Mouse (Mus musculus) intestine, postnatal 0 days (tissue): ENCODE measurements around the gene Fbxw4. TPM values are rescaled to one million over a fixed set of nuclear protein-coding genes. Genes with fewer than 3 reads are reported as not detected.
"Not testable (repeated sequence)": the region's sequence is repeated elsewhere in the genome, so short reads cannot be mapped to it uniquely, and the experiment has no call there.

Experiments
- ATAC-seq: fragments of 200-750 bp; cut with Nextera tagmentation; 2 replicates; pipeline ENCODE4 v1.8.0; 2017; ENCODE audit warnings: mild to moderate bottlenecking, moderate TSS enrichment, moderate library complexity
- H3K27ac ChIP-seq: fragments of 300-500 bp; sonication (generic); 2 replicates; pipeline ENCODE4 v1.5.1; 2014; ENCODE audit warnings: mild to moderate bottlenecking, low read depth, low read length, moderate library complexity
- H3K27me3 ChIP-seq: fragments of 300-500 bp; sonication (generic); replicated peaks from 2 replicates; pipeline ENCODE4 v1.6.1; 2014; ENCODE audit warnings: low read length, mixed read lengths; ENCODE audit not compliant: control insufficient read depth, insufficient read depth
- H3K36me3 ChIP-seq: fragments of 300-500 bp; sonication (generic); 2 replicates; pipeline ENCODE4 v1.6.1; 2014; ENCODE audit warnings: mild to moderate bottlenecking, moderate library complexity; ENCODE audit not compliant: control insufficient read depth, insufficient read depth
- H3K4me1 ChIP-seq: fragments of 300-500 bp; sonication (generic); replicated peaks from 2 replicates; pipeline ENCODE4 v1.6.1; 2014; ENCODE audit warnings: antibody characterized with exemption, low read length, mixed read lengths; ENCODE audit not compliant: control insufficient read depth, insufficient read depth
- H3K4me2 ChIP-seq: fragments of 300-500 bp; sonication (generic); replicated peaks from 2 replicates; pipeline ENCODE4 v1.6.1; 2014; ENCODE audit warnings: low read depth, mild to moderate bottlenecking, moderate library complexity
- H3K4me3 ChIP-seq: fragments of 300-500 bp; sonication (generic); 2 replicates; pipeline ENCODE4 v1.5.1; 2014; ENCODE audit warnings: low read depth, low read length
- H3K9ac ChIP-seq: fragments of 300-500 bp; sonication (generic); 2 replicates; pipeline ENCODE4 v1.6.1; 2014; ENCODE audit warnings: mild to moderate bottlenecking, low read depth, low read length
- H3K9me3 ChIP-seq: fragments of 300-500 bp; sonication (generic); 2 replicates; pipeline ENCODE4 v1.6.1; 2016; ENCODE audit warnings: mixed run types; ENCODE audit not compliant: control insufficient read depth
- CTCF ChIP-seq: sonication (generic); IDR thresholded peaks from 2 replicates; pipeline ENCODE4 v1.5.1; 2016; ENCODE audit warnings: low read depth, mild to moderate bottlenecking, control low read depth, antibody characterized with exemption, moderate library complexity
- WGBS: fragments of 180-500 bp; shearing (Covaris S2); extraction: QIAGEN DNeasy Blood & Tissue Kit; methylation state at CpG from one replicate; pipeline ENCODE4 v1.1.7; 2014; 5-methylcytosine and 5-hydroxymethylcytosine counted together
- polyA plus RNA-seq: library from polyadenylated mRNA; unstranded; fragments of >200 nt; fragmentation: Nextera tagmentation; extraction: Ambion mirVana; gene quantifications from 2 replicates; pipeline ENCODE4 v1.2.1, GENCODE M21; 2015

The Fbxw4 gene
- polyA plus RNA-seq, 1 experiment from 2014 or later = 2.6 TPM

DNA sequence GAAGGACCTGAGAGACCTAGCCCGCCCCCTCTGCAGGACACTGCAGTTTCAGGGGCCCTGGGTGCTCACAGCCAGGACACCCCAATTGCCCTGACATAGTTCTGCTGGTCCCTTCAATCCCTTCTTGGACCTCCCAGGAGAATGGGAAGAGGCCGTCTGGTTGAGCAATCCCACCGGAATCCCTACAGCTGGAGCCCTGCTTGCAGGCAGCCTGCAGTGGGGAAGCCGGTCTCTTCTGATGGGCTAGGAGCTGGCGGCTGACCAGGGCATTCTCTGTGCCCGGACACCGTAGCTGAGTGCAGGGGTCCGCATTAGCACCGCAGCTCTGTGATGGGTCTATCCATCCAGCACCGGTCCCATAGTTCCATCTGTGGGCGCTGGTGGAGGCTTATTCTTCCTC, 106.0 kb downstream of the Fbxw4 start:
- Histone ChIP-seq H3K27ac (no peak overlapping the region), H3K4me1 (no peaks in the 10 kb centered on the region), H3K9ac (no peak overlapping the region), H3K27me3 (no peaks in the 10 kb centered on the region), H3K4me2 (no peak overlapping the region), H3K36me3 (peaks cover 22% of the 10 kb centered on the region), H3K4me3 (no peak overlapping the region), H3K9me3 (no peaks in the 10 kb centered on the region)
- no peak for ATAC-seq
- WGBS = 89% methylated on average over 11 of the region's 11 CpGs
- no peak for TF ChIP-seq CTCF

DNA sequence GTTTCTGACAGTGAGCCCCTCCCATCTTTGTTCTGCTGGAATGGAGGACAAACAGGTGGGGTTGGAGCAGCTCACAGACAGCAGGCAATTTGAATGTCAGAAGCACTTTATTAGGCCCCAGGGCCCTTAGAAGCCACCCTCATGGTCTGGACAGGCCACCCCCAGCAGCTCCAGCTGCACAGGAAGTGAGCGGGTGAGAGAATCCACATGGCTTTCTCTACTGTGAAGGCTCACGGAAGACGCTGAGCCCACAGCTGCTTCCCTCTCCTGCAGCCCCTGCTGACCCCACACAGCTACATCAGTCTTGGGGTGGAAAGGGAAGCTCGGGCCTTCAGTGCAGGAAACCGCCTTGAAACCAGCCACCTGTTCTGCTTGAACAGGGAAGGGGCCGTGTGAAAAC, 107.9 kb downstream of the Fbxw4 start:
- H3K36me3 ChIP-seq = peaks cover 22% of the 10 kb centered on the region
- no peaks in the 10 kb centered on the region for H3K4me1 ChIP-seq
- H3K9me3 ChIP-seq = no peaks in the 10 kb centered on the region
- no peak overlapping the region for H3K4me2 ChIP-seq
- H3K4me3 ChIP-seq = no peak overlapping the region
- no peaks in the 10 kb centered on the region for H3K27me3 ChIP-seq
- 58% methylated on average over 6 of the region's 6 CpGs for WGBS
- no peak for TF ChIP-seq CTCF
- no peak overlapping the region for H3K9ac ChIP-seq
- ATAC-seq = no peak
- no peak overlapping the region for H3K27ac ChIP-seq

DNA sequence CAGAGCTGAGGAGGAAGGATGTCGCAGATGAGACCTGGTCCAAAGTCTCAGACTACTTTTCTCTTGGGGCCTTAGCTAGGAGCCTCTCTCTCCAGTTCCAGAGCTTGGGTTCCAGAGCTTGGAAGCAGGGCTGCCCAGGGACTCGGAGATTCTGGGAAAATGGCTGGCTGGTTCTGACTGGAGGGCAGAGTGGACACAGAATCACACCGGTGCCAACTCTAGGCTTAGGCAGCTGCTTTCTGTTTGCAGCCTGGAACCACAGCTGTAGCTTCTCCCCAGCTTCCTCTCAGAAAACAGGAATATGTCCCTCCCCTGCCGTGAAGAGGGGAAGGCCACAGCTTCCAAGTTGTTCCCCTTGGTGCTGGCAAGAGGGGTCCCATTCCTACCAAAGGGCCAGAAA, 110.2 kb downstream of the Fbxw4 start:
- ATAC-seq = no peak
- H3K36me3 ChIP-seq = peaks cover 19% of the 10 kb centered on the region
- no peak for TF ChIP-seq CTCF
- 76% methylated on average over 4 of the region's 4 CpGs for WGBS
- no peak overlapping the region for H3K4me2 ChIP-seq
- no peak overlapping the region for H3K4me3 ChIP-seq
- H3K4me1 ChIP-seq = no peaks in the 10 kb centered on the region
- no peak overlapping the region for H3K9ac ChIP-seq
- no peaks in the 10 kb centered on the region for H3K9me3 ChIP-seq
- H3K27me3 ChIP-seq = 0 out of 2 replicates have a peak, but pooled peaks cover 11% of the 10 kb centered on the region
- H3K27ac ChIP-seq = no peak overlapping the region

DNA sequence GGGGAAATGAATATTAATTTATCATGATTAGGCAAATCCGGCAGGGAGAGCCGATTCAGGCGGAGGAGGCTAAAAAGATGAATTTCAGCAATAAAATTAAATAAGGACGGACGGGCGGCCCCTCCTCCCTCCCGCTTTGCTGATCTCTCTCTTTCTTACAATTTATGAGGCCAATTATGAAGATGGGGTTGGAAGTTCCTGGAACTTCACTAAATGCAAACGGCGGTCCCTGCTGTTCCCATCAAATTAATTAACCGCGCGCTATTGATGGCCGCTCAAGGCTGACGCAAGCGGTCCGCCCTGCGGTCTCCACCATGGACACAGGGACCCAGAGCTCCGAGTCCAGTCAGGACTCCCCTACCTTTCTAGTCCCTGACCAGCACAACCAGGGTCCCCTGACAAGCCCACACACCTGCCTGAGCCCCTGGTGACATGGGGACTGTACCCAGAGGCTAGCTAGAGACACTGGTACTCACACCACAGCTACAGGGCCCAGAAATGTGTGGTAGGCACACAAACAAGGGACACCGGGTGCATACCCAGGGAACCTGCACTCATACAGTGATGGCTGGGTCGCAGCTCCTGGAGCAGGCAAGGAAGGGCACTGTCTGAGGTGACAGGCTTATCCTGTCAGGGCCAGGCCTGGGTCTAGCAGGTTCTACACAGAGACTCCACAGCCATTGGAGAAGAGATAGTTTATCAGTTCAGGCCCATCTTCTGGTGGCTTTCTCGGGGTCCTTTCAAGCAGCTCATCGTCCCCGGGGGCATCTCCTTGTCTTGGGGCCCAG, 110.8 kb downstream of the Fbxw4 start:
- Histone ChIP-seq H3K4me3 (no peak overlapping the region), H3K9me3 (no peaks in the 10 kb centered on the region), H3K27ac (no peak overlapping the region), H3K9ac (no peak overlapping the region), H3K36me3 (peaks cover 13% of the 10 kb centered on the region), H3K4me1 (no peaks in the 10 kb centered on the region), H3K4me2 (no peak overlapping the region), H3K27me3 (0 out of 2 replicates have a peak, but pooled peaks cover 11% of the 10 kb centered on the region)
- no peak for ATAC-seq
- 84% methylated on average over 23 of the region's 23 CpGs for WGBS
- no peak for TF ChIP-seq CTCF

- not testable (repeated sequence) for H3K4me3 ChIP-seq, H3K9me3 ChIP-seq, H3K4me1 ChIP-seq, H3K27ac ChIP-seq, ATAC-seq, H3K9ac ChIP-seq, H3K36me3 ChIP-seq, H3K4me2 ChIP-seq
- H3K27me3 ChIP-seq = peaks cover 19% of the 10 kb centered on the region
These were observed 111.9 kb downstream of the Fbxw4 start for GRCm38 (mm10) chr19:45548196-45548595.

DNA sequence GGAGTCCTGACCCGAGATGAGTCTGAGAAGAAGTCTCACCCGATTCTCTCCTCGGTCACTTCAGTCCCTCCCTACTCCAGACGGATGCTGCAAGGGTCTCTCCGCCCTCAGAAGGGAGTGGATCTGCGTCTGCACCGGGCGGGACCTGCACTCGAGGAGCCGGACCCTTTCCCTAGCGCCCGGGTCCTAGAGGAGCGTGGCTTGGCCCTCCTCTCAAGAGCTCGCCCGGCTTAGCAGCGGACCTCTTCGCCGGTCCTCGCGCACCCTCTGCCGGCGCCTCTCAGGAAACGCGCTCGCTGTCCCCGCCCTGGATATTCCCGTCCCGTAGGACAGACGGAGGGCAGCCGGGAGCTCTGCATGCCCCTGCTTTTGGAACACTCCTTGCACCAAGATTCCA, 115.2 kb downstream of the Fbxw4 start:
- no peak overlapping the region for H3K9ac ChIP-seq
- H3K4me3 ChIP-seq = peak overlapping the region; percentile 40
- H3K4me2 ChIP-seq = peak overlapping the region; percentile 85
- H3K4me1 ChIP-seq = no peaks in the 10 kb centered on the region
- H3K9me3 ChIP-seq = no peaks in the 10 kb centered on the region
- WGBS = under 1% methylated on average over 30 of the region's 30 CpGs
- H3K27me3 ChIP-seq = peaks cover 47% of the 10 kb centered on the region
- peak; percentile 94 for TF ChIP-seq CTCF
- no peaks in the 10 kb centered on the region for H3K36me3 ChIP-seq
- no peak overlapping the region for H3K27ac ChIP-seq
- peak; percentile 57 for ATAC-seq
